Mouse (Mus musculus): Measurements from ENCODE around the gene Gm45261. TPM values are rescaled to one million over a fixed set of nuclear protein-coding genes. Genes with fewer than 3 reads are reported as not detected.

The Gm45261 gene
- total and polyA plus RNA-seq, 3 experiments = not detected

GRCm38 (mm10) chr1:80496360-80496759 lies 35.1 kb upstream of the Gm45261 start (continued):
- TF ChIP-seq UBTF (IDR thresholded peaks at IDR 0.05; ENCODE audit: low read depth, low read length) (no peak), ETS1 (conservative IDR thresholded peaks at IDR 0.05; ENCODE audit: low read depth, low read length) (peak; percentile 71), MAZ (IDR thresholded peaks at IDR 0.05; ENCODE audit: low read depth, low read length) (no peak), JUN (IDR thresholded peaks at IDR 0.05; ENCODE audit: insufficient read depth, low read depth, low read length) (peak; percentile 81), MEF2A (IDR thresholded peaks at IDR 0.05; ENCODE audit: borderline replicate concordance, low read depth, low read length) (peak; percentile 95), MYC (IDR thresholded peaks at IDR 0.05; ENCODE audit: low read depth, low read length) (peak; percentile 49; the same call in 1 of the 2 replicates), NRF1 (IDR thresholded peaks at IDR 0.05; ENCODE audit: low read depth, low read length) (no peak)

DNA sequence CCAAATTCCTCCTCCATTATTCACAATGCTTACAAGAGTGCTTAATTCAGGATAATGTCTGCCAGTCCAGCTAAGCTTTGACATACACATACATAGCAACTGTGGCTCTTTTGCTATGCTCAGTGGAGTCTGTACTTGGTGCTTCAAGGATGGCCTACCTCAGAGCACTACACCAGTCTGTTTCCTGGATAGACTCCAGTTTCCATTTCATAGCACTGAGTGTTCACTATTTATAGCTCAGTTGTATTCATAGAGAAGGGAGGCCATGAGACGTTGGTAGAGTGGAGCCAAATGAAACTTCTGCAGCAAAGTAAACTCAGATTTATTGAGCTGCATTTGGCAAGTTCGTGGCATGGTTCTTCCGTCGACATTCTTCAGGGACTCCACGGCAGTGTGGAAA lies 22.2 kb upstream of the Gm45261 start:
- Histone ChIP-seq H3K27me3 (replicated peaks) (no peaks in the 10 kb centered on the region), H3K4me3 (replicated peaks in 1 of 3; ENCODE audit: low read depth in 2 of 3, low read length in 2 of 3, poor library complexity in 1 of 3) (no peak overlapping the region), H3K4me2 (ENCODE audit: insufficient read depth, low read depth, poor library complexity, severe bottlenecking) (no peak overlapping the region), H3K9ac (ENCODE audit: insufficient read depth, low read depth) (no peak overlapping the region), H3K4me1 (ENCODE audit: control insufficient read depth in 1 of 2, insufficient read depth in 2 of 2) (peaks cover 5 to 29% of the 10 kb centered on the region in 2 experiments), H3K36me3 (replicated peaks in 1 of 2; ENCODE audit: control insufficient read depth in 1 of 2, insufficient read depth in 1 of 2, low read length in 1 of 2) (no peaks in the 10 kb centered on the region), H3K27ac (ENCODE audit: insufficient read depth, low read depth) (no peak overlapping the region), H3K79me2 (replicated peaks; ENCODE audit: control insufficient read depth, extremely low read depth, insufficient read depth, poor library complexity, severe bottlenecking) (no peaks in the 10 kb centered on the region), H3K9me3 (replicated peaks; ENCODE audit: low read length) (no peaks in the 10 kb centered on the region)
- no peak for DNase-seq (ENCODE audit: extremely low read depth)
- dilution Hi-C loops (cut with MboI; ENCODE audit: extremely low pct_ligation_motif_present, extremely low pct_unique_long_range_greater_than_20kb, low sequenced_read_pairs) (no loop called here), in situ Hi-C loops (cut with MboI; ENCODE audit: low pct_ligation_motif_present, low pct_unique_long_range_greater_than_20kb, low sequenced_read_pairs) (loop anchor here (25.0 kb wide), 1 partner anchor 721 kb away; no protein-coding TSS in a partner anchor)
- no peak for TF ChIP-seq MAX (IDR thresholded peaks at IDR 0.05; ENCODE audit: low read length)
- no peak for TF ChIP-seq ZKSCAN1 (IDR thresholded peaks at IDR 0.05; ENCODE audit: borderline replicate concordance, low read depth, low read length)
- no peak for TF ChIP-seq RAD21 (IDR thresholded peaks at IDR 0.05; ENCODE audit: low read depth, low read length)

GRCm38 (mm10) chr1:80474942-80475341 lies 13.7 kb upstream of the Gm45261 start:
- dilution Hi-C loops (cut with MboI; ENCODE audit: extremely low pct_ligation_motif_present, extremely low pct_unique_long_range_greater_than_20kb, low sequenced_read_pairs) = no loop called here
- no peaks in the 10 kb centered on the region for H3K36me3 ChIP-seq (replicated peaks in 1 of 2; ENCODE audit: control insufficient read depth in 1 of 2, insufficient read depth in 1 of 2, low read length in 1 of 2)
- H3K9ac ChIP-seq (ENCODE audit: insufficient read depth, low read depth) = no peak overlapping the region
- no peaks in the 10 kb centered on the region for H3K79me2 ChIP-seq (replicated peaks; ENCODE audit: control insufficient read depth, extremely low read depth, insufficient read depth, poor library complexity, severe bottlenecking)
- H3K27me3 ChIP-seq (replicated peaks) = no peaks in the 10 kb centered on the region
- H3K4me1 ChIP-seq (ENCODE audit: control insufficient read depth in 1 of 2, insufficient read depth in 2 of 2) = peaks cover 0 to 20% of the 10 kb centered on the region in 2 experiments; a peak in 2 of 4 replicates
- H3K4me2 ChIP-seq (ENCODE audit: insufficient read depth, low read depth, poor library complexity, severe bottlenecking) = no peak overlapping the region
- H3K9me3 ChIP-seq (replicated peaks; ENCODE audit: low read length) = no peaks in the 10 kb centered on the region
- TF ChIP-seq ETS1 (conservative IDR thresholded peaks at IDR 0.05; ENCODE audit: low read depth, low read length) (no peak), NRF1 (IDR thresholded peaks at IDR 0.05; ENCODE audit: low read depth, low read length) (no peak), GABPA (IDR thresholded peaks at IDR 0.05; ENCODE audit: insufficient replicate concordance, low read depth, low read length) (no peak), EP300 (IDR thresholded peaks at IDR 0.05; ENCODE audit: low read length) (peak; percentile 56), TBP (conservative IDR thresholded peaks at IDR 0.05; ENCODE audit: low read depth, low read length) (no peak), ZNF384 (IDR thresholded peaks at IDR 0.05; ENCODE audit: low read depth, low read length) (no peak), CHD1 (IDR thresholded peaks at IDR 0.05; ENCODE audit: low read depth, low read length) (no peak), ZC3H11A (IDR thresholded peaks at IDR 0.05; ENCODE audit: low read depth, low read length) (no peak), MAZ (IDR thresholded peaks at IDR 0.05; ENCODE audit: low read depth, low read length) (no peak), SMC3 (IDR thresholded peaks at IDR 0.05; ENCODE audit: low read depth, low read length) (no peak), UBTF (IDR thresholded peaks at IDR 0.05; ENCODE audit: low read depth, low read length) (no peak), RCOR1 (conservative IDR thresholded peaks at IDR 0.05; ENCODE audit: low read depth, low read length) (no peak), IRF4 (IDR thresholded peaks at IDR 0.05; ENCODE audit: low read depth, low read length) (0 out of 2 replicates have a peak, but pooled peaks have one; percentile 34), ELF1 (IDR thresholded peaks at IDR 0.05; ENCODE audit: low read depth, low read length) (no peak), BHLHE40 (IDR thresholded peaks at IDR 0.05; ENCODE audit: low read depth, low read length) (no peak)
- no peak for DNase-seq (ENCODE audit: extremely low read depth)
- H3K4me3 ChIP-seq (replicated peaks in 1 of 3; ENCODE audit: low read depth in 2 of 3, low read length in 2 of 3, poor library complexity in 1 of 3) = no peak overlapping the region
- in situ Hi-C loops (cut with MboI; ENCODE audit: low pct_ligation_motif_present, low pct_unique_long_range_greater_than_20kb, low sequenced_read_pairs) = loop anchor here (25.0 kb wide), 1 partner anchor 713 kb away; no protein-coding TSS in a partner anchor
- no peak overlapping the region for H3K27ac ChIP-seq (ENCODE audit: insufficient read depth, low read depth)
